Mouse (Mus musculus) liver, postnatal 0 days (tissue): ENCODE data around the gene Il13ra1.

Source experiments
- CTCF ChIP-seq: sonication (generic); IDR thresholded peaks from 2 replicates; pipeline ENCODE4 v1.5.1; 2016; ENCODE audit warnings: antibody characterized with exemption, low read depth
- EP300 ChIP-seq: IDR thresholded peaks from 2 replicates; pipeline ENCODE4 v1.6.1; 2016; ENCODE audit warnings: antibody characterized with exemption, low read depth, mild to moderate bottlenecking

DNA sequence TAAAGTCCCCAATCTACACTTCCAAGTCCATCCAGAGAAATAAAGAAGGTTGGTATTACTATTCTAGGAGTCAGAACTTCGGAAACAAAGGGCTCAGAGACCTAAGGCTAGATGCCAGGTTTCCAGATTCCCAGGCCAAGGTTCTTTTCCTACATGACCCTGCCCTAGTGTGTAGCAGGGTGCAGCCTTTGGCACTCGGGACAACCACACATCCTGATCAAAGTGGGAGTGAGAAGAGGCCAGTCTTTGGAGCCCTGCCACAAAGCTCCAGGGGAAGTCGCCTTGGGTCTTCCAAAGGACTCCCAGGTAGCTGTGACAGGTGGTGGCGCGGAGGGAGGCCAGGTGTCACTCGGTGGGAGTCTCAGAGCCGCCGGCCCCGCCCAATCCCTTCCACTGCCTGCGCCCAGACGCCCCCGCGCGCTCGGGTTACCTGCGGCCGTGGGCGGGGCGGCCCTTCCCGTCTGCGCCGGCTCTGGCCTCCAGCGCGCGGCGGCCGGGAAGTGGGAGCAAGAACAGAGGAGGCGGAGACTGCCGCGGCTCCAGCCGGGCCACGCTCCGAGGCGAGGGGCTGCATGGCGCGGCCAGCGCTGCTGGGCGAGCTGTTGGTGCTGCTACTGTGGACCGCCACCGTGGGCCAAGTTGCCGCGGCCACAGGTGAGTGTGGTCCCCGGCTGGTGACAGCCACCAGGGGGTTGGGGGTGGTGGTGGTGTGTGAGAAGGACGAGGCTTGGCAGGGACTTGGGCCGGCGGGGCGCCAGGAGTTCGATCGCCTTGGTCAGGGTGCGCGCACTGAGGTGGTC is at the start of gene Il13ra1:
- TF ChIP-seq CTCF (no peak), EP300 (no peak)
